Mouse (Mus musculus) brain, embryonic 14.5 days (tissue): ENCODE results near the gene Pkn1.

Source experiments
- CTCF ChIP-seq: fragments of 200-500 bp; IDR thresholded peaks from 2 replicates; pipeline ENCODE4 v1.5.1; 2012; ENCODE audit warnings: inconsistent platforms, mild to moderate bottlenecking, moderate library complexity, borderline replicate concordance; ENCODE audit not compliant: insufficient read depth, insufficient read length; ENCODE audit errors: extremely low read depth
- POLR2A ChIP-seq: fragments of 200-500 bp; IDR thresholded peaks from 2 replicates; pipeline ENCODE4 v1.6.1; 2012; ENCODE audit warnings: mild to moderate bottlenecking, inconsistent platforms, borderline replicate concordance; ENCODE audit not compliant: poor library complexity, insufficient read depth, insufficient read length, severe bottlenecking; ENCODE audit errors: extremely low read depth

DNA sequence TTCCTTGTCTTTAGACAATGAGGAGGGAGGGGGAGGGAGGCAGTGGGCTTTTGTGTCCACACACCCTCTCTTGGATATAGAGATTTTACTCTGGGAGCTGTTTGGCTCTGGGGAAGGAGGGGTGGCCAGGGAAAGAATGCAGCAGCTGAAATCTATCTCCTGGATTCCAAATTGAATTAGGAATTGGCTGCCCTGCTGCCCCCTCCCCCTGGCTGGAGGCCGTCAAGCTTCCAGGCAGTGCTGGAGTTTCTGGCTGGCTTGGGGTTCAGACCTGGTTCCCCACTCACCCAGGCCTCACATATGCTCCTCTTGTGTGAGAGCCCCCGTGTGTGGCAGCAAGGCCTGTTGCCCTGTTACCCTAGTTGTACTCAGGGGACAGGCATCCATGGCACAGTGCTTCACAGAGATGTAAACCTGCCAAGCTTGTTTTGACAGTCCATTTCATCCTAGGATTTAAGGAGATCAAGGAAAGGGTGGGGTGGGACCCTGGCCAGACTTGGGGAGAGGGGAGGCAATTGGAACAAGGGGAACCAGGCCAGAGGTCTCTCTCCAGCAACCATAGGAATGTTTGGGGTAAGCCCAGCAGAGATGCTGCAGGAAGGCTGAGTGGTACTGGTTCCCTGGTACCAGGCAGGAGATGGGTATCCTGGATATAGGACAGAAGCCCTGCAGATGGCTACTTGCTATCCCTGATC, 33.9 kb downstream of the Pkn1 start:
- TF ChIP-seq CTCF = no peak
- no peak for TF ChIP-seq POLR2A
